Mouse (Mus musculus) intestine, postnatal 0 days (tissue): ENCODE results near the gene Cdk6. TPM values are rescaled to one million over a fixed set of nuclear protein-coding genes. Genes with fewer than 3 reads are reported as not detected.

ENCODE experiments used
- ATAC-seq: fragments of 200-750 bp; cut with Nextera tagmentation; 2 replicates; pipeline ENCODE4 v1.8.0; 2017; ENCODE audit warnings: mild to moderate bottlenecking, moderate TSS enrichment, moderate library complexity
- H3K27ac ChIP-seq: fragments of 300-500 bp; sonication (generic); 2 replicates; pipeline ENCODE4 v1.5.1; 2014; ENCODE audit warnings: mild to moderate bottlenecking, low read depth, low read length, moderate library complexity
- H3K27me3 ChIP-seq: fragments of 300-500 bp; sonication (generic); replicated peaks from 2 replicates; pipeline ENCODE4 v1.6.1; 2014; ENCODE audit warnings: low read length, mixed read lengths; ENCODE audit not compliant: control insufficient read depth, insufficient read depth
- H3K36me3 ChIP-seq: fragments of 300-500 bp; sonication (generic); 2 replicates; pipeline ENCODE4 v1.6.1; 2014; ENCODE audit warnings: mild to moderate bottlenecking, moderate library complexity; ENCODE audit not compliant: control insufficient read depth, insufficient read depth
- H3K4me1 ChIP-seq: fragments of 300-500 bp; sonication (generic); replicated peaks from 2 replicates; pipeline ENCODE4 v1.6.1; 2014; ENCODE audit warnings: antibody characterized with exemption, low read length, mixed read lengths; ENCODE audit not compliant: control insufficient read depth, insufficient read depth
- H3K4me2 ChIP-seq: fragments of 300-500 bp; sonication (generic); replicated peaks from 2 replicates; pipeline ENCODE4 v1.6.1; 2014; ENCODE audit warnings: low read depth, mild to moderate bottlenecking, moderate library complexity
- H3K4me3 ChIP-seq: fragments of 300-500 bp; sonication (generic); 2 replicates; pipeline ENCODE4 v1.5.1; 2014; ENCODE audit warnings: low read depth, low read length
- H3K9ac ChIP-seq: fragments of 300-500 bp; sonication (generic); 2 replicates; pipeline ENCODE4 v1.6.1; 2014; ENCODE audit warnings: mild to moderate bottlenecking, low read depth, low read length
- H3K9me3 ChIP-seq: fragments of 300-500 bp; sonication (generic); 2 replicates; pipeline ENCODE4 v1.6.1; 2016; ENCODE audit warnings: mixed run types; ENCODE audit not compliant: control insufficient read depth
- CTCF ChIP-seq: sonication (generic); IDR thresholded peaks from 2 replicates; pipeline ENCODE4 v1.5.1; 2016; ENCODE audit warnings: low read depth, mild to moderate bottlenecking, control low read depth, antibody characterized with exemption, moderate library complexity
- WGBS: fragments of 180-500 bp; shearing (Covaris S2); extraction: QIAGEN DNeasy Blood & Tissue Kit; methylation state at CpG from one replicate; pipeline ENCODE4 v1.1.7; 2014; 5-methylcytosine and 5-hydroxymethylcytosine counted together
- polyA plus RNA-seq: library from polyadenylated mRNA; unstranded; fragments of >200 nt; fragmentation: Nextera tagmentation; extraction: Ambion mirVana; gene quantifications from 2 replicates; pipeline ENCODE4 v1.2.1, GENCODE M21; 2015

Cdk6 gene
- polyA plus RNA-seq, 1 experiment from 2014 or later = 13.2 TPM

DNA sequence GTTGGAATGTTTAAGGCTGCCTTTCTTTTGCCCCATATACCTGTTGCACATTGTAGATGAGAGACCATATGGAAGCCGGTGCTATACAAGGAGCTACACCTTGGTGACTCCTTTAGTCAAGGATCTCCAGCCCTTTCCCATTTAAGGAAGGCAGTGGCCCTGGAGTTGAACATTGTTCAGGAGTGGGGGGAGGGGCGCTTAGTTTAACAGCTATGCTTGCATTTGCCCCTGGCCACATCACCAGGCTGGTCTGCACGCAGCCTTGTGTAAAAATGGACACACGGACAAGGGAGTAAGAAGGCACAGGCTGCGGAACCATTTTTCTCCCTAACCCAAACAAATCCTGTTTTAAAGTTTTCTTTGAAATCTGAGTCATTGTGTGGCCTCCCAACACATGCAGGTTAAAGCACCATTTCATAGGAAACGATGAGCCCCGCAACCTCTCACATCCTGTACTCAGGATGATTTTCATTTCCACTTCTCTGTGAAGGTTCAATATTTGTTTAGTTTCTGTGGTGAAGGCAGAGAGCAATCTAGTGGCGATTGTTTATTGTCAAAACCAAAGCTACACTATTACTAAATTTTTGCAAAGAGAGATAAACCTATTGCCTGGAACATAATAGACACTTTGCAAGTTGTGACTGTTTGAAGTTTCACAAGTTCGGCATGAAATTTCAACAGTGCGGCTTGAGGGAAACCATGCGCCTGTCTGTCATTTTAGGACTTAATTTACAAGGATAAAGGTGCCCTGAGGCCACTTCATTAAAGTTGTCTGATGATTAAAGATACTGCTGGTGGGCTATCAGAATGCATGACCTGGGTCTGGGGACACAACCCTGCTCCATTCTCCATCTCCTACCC, 121.8 kb downstream of the Cdk6 start:
- Histone ChIP-seq H3K36me3 (no peaks in the 10 kb centered on the region), H3K9me3 (no peaks in the 10 kb centered on the region), H3K27ac (no peak overlapping the region), H3K4me1 (0 out of 2 replicates have a peak, but pooled peaks cover 2% of the 10 kb centered on the region), H3K9ac (no peak overlapping the region), H3K27me3 (no peaks in the 10 kb centered on the region), H3K4me3 (no peak overlapping the region), H3K4me2 (no peak overlapping the region)
- no peak for ATAC-seq
- no peak for TF ChIP-seq CTCF
- WGBS = 74% methylated on average over 11 of the region's 11 CpGs

DNA sequence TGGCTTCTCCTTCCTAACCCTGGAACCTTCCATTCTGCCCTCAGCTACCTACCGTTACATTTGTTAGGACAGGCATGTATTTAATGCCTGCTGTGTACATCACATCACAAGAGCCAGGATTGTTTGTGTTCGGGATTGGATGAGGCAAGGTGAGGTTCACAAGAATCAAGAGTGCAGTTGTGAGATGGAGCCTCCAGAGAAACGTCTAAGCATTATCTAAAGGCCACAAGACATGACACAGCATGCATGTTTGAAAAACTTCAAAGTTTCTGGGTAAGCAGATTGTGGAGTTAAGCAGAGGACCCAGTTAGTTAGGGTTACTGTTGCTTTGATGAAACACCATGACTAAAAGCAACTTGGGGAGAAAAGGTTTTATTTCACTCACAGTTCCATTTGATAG, 122.5 kb downstream of the Cdk6 start:
- Histone ChIP-seq H3K9me3 (no peaks in the 10 kb centered on the region), H3K9ac (no peak overlapping the region), H3K27ac (no peak overlapping the region), H3K4me2 (no peak overlapping the region), H3K4me1 (0 out of 2 replicates have a peak, but pooled peaks cover 2% of the 10 kb centered on the region), H3K4me3 (no peak overlapping the region), H3K27me3 (no peaks in the 10 kb centered on the region), H3K36me3 (no peaks in the 10 kb centered on the region)
- no peak for ATAC-seq
- TF ChIP-seq CTCF = no peak
- 87% methylated on average over 3 of the region's 3 CpGs for WGBS

DNA sequence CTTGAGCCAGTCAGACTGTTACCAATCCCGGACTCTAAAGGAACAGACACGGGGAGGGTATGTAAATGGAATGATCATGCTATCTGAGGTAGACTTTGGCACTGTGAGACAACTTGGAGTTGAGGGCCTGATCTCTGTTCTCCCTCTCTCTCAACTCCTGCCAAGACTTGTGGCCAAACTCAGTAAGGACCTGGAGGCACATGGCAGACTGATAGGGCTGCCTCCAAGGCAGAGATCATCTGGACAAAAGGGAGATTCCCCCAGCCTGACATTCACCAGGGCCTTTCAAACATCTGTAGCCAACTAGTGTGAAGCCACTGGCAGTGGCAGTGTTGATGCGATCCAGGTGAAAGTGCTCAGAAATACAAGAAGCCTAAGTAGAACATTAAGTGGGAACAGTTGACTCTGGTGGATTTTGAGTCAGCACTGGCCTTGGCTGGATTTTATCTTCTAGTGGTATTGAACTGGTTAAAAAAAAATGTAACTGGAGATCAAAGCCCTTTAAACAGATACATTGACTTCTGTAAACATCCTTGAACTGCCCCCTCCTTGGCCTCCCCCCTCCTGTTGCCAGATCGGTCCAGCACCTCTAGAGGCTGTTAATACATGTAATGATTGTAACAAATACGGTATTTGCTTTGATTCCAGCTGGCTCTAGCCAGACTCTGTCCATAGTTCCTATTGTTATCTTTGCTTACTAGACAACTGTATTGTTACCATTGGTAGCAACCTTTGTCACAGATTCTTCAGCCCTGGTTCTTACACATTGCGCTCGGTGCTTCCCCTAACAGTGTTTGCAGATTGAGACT, 125.0 kb downstream of the Cdk6 start:
- peak; percentile 29 for TF ChIP-seq CTCF
- no peak overlapping the region for H3K4me2 ChIP-seq
- no peak overlapping the region for H3K4me3 ChIP-seq
- H3K27ac ChIP-seq = no peak overlapping the region
- peak; percentile 73 for ATAC-seq
- no peaks in the 10 kb centered on the region for H3K27me3 ChIP-seq
- H3K4me1 ChIP-seq = 0 out of 2 replicates have a peak, but pooled peaks cover 2% of the 10 kb centered on the region
- no peaks in the 10 kb centered on the region for H3K9me3 ChIP-seq
- no peak overlapping the region for H3K9ac ChIP-seq
- 40% methylated on average over 7 of the region's 7 CpGs for WGBS
- no peaks in the 10 kb centered on the region for H3K36me3 ChIP-seq

DNA sequence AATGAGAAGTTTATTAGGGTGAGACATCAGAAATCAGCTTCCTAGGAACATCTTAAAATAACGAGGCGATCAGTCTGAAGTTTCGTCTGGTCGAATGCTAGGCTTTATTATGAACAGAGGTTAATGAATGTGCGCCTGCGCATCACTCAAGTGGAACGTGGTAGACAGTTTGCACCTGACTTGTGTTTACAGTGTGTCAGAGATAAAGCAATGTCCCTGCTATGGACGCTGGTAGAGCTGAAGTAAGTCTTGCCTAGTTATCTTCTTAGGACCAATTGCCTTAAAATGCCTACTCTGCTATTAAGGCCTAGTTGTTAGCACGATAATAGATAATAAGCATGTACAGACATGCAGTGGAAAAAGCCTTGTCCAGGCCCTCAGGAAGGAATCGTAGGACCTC, 129.6 kb downstream of the Cdk6 start:
- TF ChIP-seq CTCF = no peak
- Histone ChIP-seq H3K4me1 (0 out of 2 replicates have a peak, but pooled peaks cover 2% of the 10 kb centered on the region), H3K36me3 (no peaks in the 10 kb centered on the region; the same call in 1 of the 2 replicates), H3K27ac (no peak overlapping the region), H3K27me3 (no peaks in the 10 kb centered on the region), H3K9ac (no peak overlapping the region), H3K4me2 (no peak overlapping the region), H3K9me3 (no peaks in the 10 kb centered on the region), H3K4me3 (no peak overlapping the region)
- WGBS = 78% methylated on average over 10 of the region's 10 CpGs
- no peak for ATAC-seq

DNA sequence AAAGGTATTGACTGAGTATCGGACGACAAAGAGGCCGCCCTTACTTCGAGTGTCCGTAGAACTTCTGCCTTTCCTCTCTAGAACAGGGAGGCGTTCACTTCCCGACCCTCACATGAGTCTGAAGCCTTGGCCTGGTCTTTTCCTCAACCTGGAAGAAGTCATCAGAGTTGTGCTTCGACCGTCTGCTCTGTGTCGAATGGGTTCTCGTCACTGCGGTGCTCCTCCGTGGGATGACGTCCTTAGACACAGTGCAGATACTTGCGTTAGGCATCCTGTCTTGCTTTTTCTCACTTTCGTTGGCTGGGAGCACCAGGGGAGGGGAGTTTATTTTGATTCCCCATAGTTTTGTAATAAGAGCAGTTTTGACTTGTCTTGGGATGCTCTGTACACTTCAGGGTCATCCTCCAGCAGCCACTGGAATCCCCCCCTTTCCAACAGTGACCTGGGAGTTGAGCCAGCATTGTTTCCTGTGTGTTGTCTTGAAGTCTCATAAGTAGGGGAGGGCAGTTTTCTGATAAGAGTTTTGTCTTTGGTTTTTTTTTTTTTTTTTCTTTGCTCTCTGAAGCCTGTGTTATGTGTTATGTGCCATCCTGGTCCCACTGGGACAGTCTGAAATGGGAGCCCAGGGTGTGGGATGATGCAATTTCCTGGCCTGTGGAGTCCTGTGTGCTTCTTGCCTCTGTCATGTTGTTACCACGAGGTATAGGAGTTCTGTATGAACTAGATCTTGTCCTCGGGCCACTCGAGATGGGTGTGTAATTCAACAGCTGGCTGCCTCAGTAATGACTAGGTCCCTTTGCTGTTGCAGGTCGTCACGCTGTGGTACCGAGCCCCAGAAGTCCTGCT, 131.2 kb downstream of the Cdk6 start:
- 85% methylated on average over 22 of the region's 22 CpGs for WGBS
- no peak for TF ChIP-seq CTCF
- no peaks in the 10 kb centered on the region for H3K9me3 ChIP-seq
- H3K27me3 ChIP-seq = no peaks in the 10 kb centered on the region
- no peak overlapping the region for H3K27ac ChIP-seq
- no peak overlapping the region for H3K9ac ChIP-seq
- no peaks in the 10 kb centered on the region for H3K4me1 ChIP-seq
- H3K4me2 ChIP-seq = no peak overlapping the region
- H3K4me3 ChIP-seq = no peak overlapping the region
- no peaks in the 10 kb centered on the region; the same call in 1 of the 2 replicates for H3K36me3 ChIP-seq
- no peak for ATAC-seq

DNA sequence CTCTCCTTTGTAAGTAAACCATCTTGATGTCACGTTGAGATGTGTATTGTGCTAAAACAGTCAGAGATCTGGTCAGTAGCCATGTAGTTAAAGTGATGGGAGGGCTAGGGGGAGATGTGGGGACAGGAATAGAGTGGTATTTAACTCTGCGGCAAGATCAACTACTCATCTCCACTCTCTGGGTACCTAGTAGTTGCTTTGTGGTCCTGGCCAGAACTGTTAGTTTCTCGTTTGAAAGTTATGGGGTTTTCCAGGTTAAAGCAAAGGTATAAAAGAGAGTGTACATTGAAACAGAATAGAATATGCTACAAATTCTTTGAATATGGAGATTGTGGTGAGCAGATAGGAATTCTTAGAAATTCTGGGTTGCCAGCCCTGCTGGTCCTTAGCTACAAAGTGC, 136.4 kb downstream of the Cdk6 start:
- Histone ChIP-seq H3K9me3 (no peaks in the 10 kb centered on the region), H3K36me3 (no peaks in the 10 kb centered on the region; the same call in 1 of the 2 replicates), H3K27ac (no peak overlapping the region), H3K4me3 (no peak overlapping the region), H3K27me3 (no peaks in the 10 kb centered on the region), H3K4me2 (no peak overlapping the region), H3K4me1 (no peaks in the 10 kb centered on the region), H3K9ac (no peak overlapping the region)
- no peak for ATAC-seq
- 78% methylated on average over 3 of the region's 3 CpGs for WGBS
- no peak for TF ChIP-seq CTCF
